Mouse (Mus musculus): ENCODE results near the gene 1700020N01Rik.

Gene 1700020N01Rik

DNA sequence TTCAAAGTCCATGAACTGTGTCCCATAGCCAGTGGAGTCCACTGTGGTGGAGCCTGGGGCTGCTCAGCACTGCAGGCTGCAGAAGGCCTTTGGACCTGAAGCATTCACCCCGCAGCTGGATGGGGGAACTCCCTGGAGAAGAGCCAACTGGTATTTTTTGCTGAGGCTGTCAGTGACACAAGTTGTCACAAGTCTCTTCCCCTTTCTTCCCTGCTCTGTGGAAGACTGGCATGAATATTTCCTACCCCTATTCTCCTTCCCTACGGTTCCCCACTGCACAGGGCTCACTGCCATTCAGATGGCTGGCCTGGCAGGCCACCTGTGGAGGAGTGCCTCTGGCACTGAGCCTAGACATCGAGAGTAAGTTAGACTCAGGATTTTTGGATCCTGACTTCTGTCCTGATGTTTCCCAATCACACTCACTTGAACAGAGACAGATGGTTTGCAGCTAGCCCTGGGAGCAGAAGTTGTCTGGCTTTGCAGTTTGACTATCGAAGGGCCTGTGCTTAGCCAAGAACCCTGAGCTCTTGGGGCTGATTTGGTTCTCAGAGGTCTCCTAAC lies 12.1 kb downstream of the 1700020N01Rik start:
- no peak for DNase-seq

DNA sequence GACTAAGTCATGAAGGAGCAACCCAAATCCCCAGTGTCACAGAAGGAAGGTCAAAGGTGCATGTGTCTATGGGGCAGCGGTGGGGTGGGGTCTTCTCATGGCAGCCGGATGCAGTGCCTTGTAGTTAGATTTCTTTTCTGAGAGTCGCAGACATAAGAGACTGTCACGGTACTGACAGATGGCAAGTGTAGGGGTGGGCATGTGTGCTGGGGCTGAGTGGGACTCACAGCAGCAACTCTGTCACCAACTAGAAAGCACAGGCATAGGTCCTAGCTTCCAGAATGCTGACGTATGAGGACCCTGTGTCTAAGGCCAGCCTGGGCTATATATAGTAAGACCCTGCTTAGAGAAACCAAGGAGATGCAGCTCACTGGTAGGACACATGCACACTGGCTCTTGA lies 12.7 kb downstream of the 1700020N01Rik start:
- DNase-seq, result no peak

DNA sequence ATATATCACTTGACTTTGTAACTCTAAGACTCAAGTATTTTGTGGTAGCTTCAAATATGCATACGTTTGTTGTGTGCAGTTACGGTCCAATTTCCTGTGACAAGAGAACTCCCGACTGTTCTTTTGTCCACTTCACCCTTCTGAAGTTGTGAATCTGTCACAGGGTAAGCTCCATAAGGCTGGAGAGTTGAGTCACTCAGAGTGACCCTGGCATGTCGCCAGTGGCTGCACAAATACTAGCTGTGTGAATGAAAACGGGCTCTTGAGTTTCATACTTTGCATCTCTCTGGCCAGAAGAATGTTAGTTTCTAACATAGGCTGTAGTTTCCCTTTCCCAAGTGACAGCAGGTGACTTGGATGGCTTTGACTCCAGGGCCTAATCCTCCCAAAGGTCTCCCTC lies 14.0 kb downstream of the 1700020N01Rik start:
- no peak for DNase-seq

DNA sequence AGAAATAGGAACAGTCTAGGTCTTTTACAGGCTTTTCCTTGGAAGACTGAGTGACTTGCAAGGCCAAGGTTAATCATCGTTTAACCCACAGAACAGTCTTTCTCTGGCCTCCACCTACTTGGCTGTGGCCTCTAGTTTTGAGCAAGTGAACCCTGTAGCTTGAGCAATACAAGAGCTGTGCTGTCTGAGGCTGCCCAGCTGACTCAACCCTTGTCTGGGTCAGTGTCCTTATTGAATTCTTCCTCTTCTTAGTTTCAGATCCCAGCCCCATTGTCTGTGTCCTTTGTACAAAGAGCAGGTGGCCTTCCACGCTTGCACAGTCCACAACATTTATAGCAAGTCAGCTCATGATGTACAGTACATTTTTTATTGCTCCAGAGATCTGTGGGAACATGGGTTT lies 16.6 kb downstream of the 1700020N01Rik start:
- DNase-seq, result no peak

DNA sequence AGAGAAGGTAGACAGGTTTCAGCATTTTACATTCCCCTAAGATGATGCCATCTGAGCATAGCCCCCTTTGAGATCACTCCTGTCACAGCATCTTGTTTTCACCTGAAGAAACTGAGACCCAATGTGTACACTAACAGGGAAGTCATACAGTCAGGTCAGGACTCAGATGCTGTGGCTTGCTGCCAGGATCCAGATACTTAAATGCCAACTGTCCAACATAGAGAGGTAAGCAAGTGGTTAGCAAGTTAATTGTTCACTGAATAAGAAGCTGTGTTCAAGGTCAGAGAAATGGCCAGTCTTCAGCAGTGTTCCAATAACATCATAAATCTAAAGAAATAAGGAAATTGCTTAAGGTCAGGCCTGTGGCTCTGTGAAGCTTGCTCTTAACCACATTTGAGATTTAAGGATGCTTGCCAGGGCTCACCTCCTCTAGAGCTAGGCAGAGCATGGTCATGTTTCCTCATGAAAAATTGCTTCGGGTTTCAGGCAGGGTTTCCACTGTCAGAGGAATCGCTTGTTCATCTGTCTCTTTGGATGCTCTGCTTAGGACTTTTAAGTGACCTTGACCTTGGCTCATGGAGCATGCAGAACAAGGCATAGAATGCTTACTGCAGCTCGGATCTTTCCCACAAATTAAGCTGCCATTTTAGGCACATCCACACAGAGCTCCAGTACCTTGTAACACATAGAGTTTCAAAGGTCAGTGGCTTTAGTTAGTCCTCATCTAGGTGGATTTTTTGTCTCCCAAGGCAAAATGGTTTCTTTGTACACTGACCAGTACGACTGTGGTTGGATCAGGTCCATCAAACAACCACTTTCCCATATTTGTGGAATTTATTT lies 20.3 kb downstream of the 1700020N01Rik start:
- no peak for DNase-seq

DNA sequence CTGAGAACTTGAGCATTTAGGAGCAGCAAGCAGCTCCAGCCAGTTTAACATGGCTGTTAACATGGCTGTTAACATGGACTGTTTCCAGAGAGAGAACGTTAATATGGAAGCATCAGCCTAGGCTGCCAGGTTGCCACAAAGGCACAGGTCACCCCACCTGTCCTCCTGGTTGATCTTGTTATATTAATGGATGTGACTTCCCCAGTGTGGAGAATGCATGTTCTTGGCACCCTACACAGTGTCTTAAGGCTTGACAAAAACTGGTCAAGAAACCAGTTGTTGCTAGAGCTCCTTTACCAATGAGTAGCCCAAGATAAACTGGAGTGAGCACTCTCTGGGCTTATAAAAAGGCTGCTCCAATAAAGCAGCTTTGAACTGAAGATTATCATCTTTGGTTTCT lies 21.6 kb downstream of the 1700020N01Rik start:
- no peak for DNase-seq

DNA sequence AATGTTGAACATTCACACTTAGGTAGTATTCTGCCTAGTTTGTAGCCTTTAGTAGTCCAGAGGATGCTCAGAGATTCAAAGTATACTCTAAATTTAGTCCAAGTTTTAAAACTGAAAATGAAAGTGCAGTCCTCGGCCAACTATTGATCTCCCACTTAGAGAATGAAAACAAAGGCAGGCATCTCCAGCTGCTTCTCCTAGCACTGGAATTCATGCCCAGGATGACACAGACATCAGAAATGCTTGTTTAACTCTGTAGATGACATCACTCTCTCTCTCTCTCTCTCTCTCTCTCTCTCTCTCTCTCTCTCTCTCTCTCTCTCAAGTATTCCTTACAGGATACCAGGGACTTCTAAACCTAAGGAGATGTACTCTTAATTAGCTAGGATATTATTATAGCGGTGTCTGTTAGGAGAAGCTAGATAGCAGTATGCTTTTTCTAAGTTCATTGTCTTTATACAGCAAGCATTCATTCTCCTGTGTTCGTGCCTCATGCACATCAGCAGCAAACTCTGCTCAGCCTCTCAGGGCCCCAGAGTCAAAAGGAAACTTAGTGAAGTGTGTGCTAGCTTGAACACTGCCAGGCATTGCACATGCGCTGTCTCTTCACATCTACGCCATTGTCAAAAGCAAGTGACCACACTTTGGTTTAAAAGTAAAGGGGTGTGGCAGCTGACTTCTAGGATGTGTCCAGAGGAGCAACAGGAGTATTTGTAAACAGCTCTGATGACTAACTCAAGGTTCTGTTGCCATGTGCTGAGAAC lies 26.0 kb downstream of the 1700020N01Rik start:
- no peak for DNase-seq

DNA sequence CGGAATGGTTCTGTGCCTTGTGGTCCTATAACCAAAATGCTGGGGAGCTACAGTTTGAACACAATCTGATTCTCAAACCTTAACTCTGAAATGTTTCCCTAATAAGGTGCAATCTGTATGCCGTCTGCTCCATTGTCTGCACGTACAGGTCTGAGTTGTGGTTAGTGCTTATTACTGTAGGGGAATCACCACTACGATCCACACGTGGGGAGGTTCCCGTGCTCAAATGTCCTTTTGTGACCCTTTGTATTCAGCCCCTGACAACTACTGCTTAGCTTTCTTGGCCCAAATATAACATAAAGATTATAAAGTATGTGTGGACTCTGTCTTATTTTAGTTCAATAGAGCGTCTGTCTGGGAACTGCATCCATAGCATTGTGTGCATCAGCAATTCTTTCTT lies 29.1 kb downstream of the 1700020N01Rik start:
- no peak for DNase-seq

GRCm38 (mm10) chr10:21628555-21628954 lies 35.6 kb downstream of the 1700020N01Rik start:
- no peak for DNase-seq

DNA sequence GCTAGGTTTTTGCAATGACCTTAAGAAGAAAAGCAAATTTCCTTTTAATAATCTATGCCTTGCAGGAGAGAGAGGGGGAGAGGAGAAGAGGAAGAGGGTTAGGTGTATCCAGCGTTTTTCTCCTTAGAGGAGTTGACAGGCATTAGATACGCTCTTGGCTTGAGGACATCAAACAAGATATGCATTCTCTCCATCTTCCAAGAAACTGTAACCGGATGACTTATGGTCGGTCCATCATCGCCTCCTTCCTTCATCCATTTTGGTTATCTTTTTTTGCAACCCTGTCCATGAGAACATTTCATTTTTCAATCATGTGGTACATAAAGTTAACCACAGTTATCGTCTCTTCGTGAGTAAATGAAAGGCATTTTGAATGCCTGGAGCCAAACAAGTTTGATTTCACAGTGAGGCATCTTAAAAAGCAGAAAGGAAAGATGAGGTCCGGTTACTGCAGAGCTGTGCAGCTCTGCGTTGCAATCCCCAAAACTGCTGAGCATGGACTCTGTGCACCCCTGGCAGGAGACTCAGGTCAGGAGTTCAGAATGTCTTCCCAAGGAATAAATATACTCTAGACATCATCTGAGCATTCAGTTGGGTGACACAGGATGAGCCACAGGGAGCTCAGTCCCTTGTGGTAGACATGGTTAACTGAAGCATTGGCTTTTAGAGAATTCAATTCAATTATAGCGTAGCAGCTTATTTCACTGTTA lies 36.2 kb downstream of the 1700020N01Rik start:
- DNase-seq, result no peak

- no peak for DNase-seq
Observed at GRCm38 (mm10) chr10:21631481-21631880, 38.5 kb downstream of the 1700020N01Rik start.

- DNase-seq, result no peak
Observed at GRCm38 (mm10) chr10:21632687-21633086, 39.7 kb downstream of the 1700020N01Rik start.

DNA sequence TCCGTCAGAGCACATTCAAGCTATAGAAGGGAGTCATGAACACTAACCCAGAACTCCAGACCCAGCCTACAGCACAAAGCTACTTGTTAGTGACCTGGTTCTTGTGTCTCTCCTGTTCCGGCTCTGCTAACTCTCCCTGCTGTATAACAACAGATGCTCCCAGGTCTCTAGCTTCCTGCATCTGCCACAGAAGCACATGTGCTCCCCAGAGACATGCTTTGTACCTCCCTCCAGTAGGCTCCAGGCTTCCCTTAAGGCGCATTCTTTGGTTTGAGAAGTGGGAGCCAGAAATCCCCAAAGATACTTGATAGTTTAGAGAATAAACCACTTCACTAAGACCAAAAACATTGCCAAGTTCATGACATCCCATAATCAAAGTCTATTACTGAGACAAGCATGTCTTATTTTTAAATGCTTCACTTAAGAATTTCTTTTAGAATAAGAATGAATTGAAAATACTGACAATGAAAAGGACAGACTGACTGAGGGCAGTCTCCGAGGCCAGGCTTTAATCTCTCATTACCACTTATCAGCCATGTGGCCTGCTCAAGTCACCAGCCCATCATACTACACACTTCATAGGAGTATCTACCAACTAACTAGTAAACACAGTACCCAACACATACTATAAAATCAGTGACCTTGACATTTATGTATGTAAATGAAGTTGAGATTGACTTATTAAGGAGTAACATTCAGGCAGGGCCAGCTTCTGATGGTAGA lies 43.2 kb downstream of the 1700020N01Rik start:
- no peak for DNase-seq

- DNase-seq, result no peak
Observed at GRCm38 (mm10) chr10:21636711-21637081, 43.8 kb downstream of the 1700020N01Rik start.

DNA sequence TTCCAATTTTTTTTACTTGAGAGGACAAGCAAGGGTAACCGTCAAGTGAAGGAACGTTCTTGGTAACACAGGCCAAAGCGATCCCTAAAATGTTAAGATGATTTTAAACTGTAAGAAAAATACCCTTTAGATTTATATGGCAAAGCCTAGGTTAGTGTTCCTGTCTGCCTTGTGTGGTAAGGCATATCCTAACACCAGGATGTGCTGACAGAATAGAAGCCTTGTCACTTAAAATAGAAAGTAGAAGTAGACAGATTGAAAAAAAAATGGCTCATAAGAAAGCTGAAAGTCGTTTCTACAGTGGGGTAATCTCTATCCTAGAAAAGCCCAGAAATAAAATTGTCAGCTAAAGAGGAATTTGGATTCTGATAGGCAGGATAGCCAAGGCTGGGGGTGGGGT lies 58.4 kb downstream of the 1700020N01Rik start:
- DNase-seq, result no peak

- DNase-seq, result no peak
Observed at GRCm38 (mm10) chr10:21652426-21653345, 59.7 kb downstream of the 1700020N01Rik start.

DNA sequence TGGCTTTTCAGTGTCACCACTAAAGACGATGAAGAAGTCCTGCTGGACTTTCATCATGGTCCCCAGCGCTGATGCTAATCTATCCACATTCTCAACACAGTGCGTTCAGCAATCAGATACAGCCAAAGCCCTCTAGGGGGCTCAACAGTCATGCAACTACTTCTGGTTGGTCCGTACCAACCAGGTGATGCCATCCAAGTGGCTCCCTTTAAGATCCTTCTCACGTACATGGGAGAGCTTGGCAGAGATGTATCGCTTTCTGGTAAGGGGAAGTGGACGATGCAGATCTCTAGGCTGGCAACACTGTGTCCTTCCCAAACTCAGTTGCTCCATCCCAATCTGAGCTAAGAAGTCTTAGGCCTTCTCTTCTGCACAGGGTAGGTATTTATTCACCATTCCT lies 60.5 kb downstream of the 1700020N01Rik start:
- DNase-seq, result no peak

GRCm38 (mm10) chr10:21659576-21660246 lies 66.8 kb downstream of the 1700020N01Rik start:
- DNase-seq, result no peak

DNA sequence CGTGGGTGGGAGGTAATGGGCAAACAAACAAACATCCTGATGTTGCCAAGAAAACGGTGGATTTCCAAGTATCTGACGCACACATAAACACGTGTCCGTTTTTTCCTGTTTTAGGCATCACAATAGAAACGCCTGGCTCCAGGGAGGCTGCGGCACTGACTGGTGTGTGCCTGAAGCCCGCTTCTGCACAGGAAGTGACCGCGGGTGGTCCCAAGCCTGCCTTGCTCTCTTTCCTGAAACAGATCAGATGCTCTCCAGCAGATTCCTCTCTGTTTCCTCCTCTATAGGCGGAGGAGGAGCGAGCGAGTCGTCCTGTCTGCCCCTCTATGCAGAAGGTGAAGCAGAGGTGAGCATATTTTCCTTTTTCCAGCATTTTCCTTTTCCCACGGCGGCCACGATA lies 76.0 kb downstream of the 1700020N01Rik start:
- no peak for DNase-seq

DNA sequence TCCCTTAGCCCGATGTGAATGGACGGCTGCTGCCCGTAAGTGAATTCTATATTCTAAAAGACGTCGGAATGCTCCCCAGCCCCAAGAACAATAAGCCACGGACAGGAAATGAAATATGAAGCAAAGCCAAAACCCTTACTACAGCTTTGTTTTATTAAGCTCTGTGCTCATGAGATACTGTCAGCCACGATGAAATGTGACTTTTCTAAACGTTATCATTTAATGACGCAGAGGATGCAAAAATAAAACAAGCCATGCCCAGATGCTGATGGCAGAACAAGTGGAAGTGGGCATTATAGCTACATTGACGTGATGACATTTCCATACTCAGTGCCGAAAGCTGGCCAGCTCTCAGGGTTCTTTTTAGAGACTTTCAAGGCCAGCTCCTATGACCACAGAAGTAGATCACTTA lies 76.8 kb downstream of the 1700020N01Rik start:
- no peak for DNase-seq

- DNase-seq, result no peak
Observed at GRCm38 (mm10) chr10:21670168-21670567, 77.2 kb downstream of the 1700020N01Rik start.

Data from thymus, postnatal 36 days (tissue).